Mouse (Mus musculus) liver, adult 2 months (tissue): ENCODE measurements around the gene Rab11fip4. TPM values are rescaled to one million over a fixed set of nuclear protein-coding genes. Genes with fewer than 3 reads are reported as not detected.

Experiments
- DNase-seq: peaks from one replicate; pipeline ENCODE4 v3.0.0-alpha.2; 2011; ENCODE audit warnings: low read depth, low spot score; ENCODE audit errors: extremely low read depth
- H3K27ac ChIP-seq: fragments of 200-500 bp; replicated peaks from 2 replicates; pipeline ENCODE4 v1.5.1; 2012; ENCODE audit warnings: low read depth, mild to moderate bottlenecking, control low read depth, inconsistent platforms, low read length; ENCODE audit not compliant: insufficient read depth
- H3K27me3 ChIP-seq: fragments of 200-500 bp; 2 replicates; pipeline ENCODE4 v1.6.1; 2012; ENCODE audit warnings: mild to moderate bottlenecking, moderate library complexity, low read length, inconsistent platforms; ENCODE audit not compliant: control insufficient read depth, insufficient read depth
- H3K36me3 ChIP-seq: fragments of 200-500 bp; 2 replicates; pipeline ENCODE4 v1.6.1; 2012; ENCODE audit warnings: low read length, inconsistent platforms; ENCODE audit not compliant: control insufficient read depth, insufficient read depth
- H3K4me1 ChIP-seq: fragments of 200-500 bp; 2 replicates; pipeline ENCODE4 v1.6.1; 2011; ENCODE audit warnings: low read length; ENCODE audit not compliant: control insufficient read depth, insufficient read depth
- H3K4me3 ChIP-seq: fragments of 200-500 bp; 2 replicates; pipeline ENCODE4 v1.5.1; 2011; ENCODE audit warnings: low read depth, mild to moderate bottlenecking, control low read depth, low read length, moderate library complexity; ENCODE audit not compliant: insufficient read depth
- H3K79me2 ChIP-seq: fragments of 200-500 bp; 2 replicates; pipeline ENCODE4 v1.6.1; 2012; ENCODE audit warnings: inconsistent platforms, mild to moderate bottlenecking, low read length, moderate library complexity; ENCODE audit not compliant: control insufficient read depth, insufficient read depth
- H3K9ac ChIP-seq: fragments of 200-500 bp; 2 replicates; pipeline ENCODE4 v1.6.1; 2012; ENCODE audit warnings: low read depth, mild to moderate bottlenecking, control low read depth, inconsistent platforms, low read length
- CTCF ChIP-seq: fragments of 200-500 bp; IDR thresholded peaks from 2 replicates; pipeline ENCODE4 v1.5.1; 2011; ENCODE audit warnings: low read depth, low read length, control low read depth
- POLR2A ChIP-seq: fragments of 200-500 bp; IDR thresholded peaks from 2 replicates; pipeline ENCODE4 v1.6.1; 2011; ENCODE audit warnings: low read length, control low read depth; ENCODE audit not compliant: insufficient read depth; ENCODE audit errors: extremely low read depth
- whole genome bisulfite sequencing: fragments of 180-500 bp; shearing (Covaris S2); methylation state at CpG from one replicate; pipeline ENCODE4 v1.1.7; 2018; 5-methylcytosine and 5-hydroxymethylcytosine counted together
- polyA plus RNA-seq: library from polyadenylated mRNA; depleted of rRNA; stranded (reverse); fragments of >200 nt; gene quantifications from 2 replicates; pipeline ENCODE4 v1.2.3, GENCODE M21; 2012; rRNA removed
- total RNA-seq: library from RNA; depleted of rRNA; stranded (reverse); fragments of >200 nt; gene quantifications from 2 replicates; pipeline ENCODE4 v1.2.3, GENCODE M21; 2014; rRNA removed

The Rab11fip4 gene
- 3.1 and 6.2 TPM in 2 replicates for total RNA-seq
- 7.7 and 8.1 TPM in 2 replicates for polyA plus RNA-seq

GRCm38 (mm10) chr11:79590664-79591590 is at the start of gene Rab11fip4:
TSS of gene Rab11fip4 (plus strand) at chr11:79591212.
- no peak for TF ChIP-seq CTCF
- no peak for TF ChIP-seq POLR2A
- peak within 1 kb of the TSS; percentile 39; the same call in 1 of the 2 replicates for H3K4me3 ChIP-seq
- no peak for DNase-seq
- no peaks in the 10 kb centered on the region for H3K4me1 ChIP-seq
- H3K9ac ChIP-seq: no peak within 1 kb of the TSS; the same call in 1 of the 2 replicates
- peaks cover 17% of the 10 kb centered on the region for H3K27me3 ChIP-seq
- WGBS: 6% methylated on average over 97 of the region's 98 CpGs
- H3K79me2 ChIP-seq: no peaks in the 10 kb centered on the region
- no peaks in the 10 kb centered on the region for H3K36me3 ChIP-seq
- H3K27ac ChIP-seq: no peak within 1 kb of the TSS

GRCm38 (mm10) chr11:79552622-79553021 is 38.4 kb upstream of the Rab11fip4 start:
- 31% methylated on average over 1 of the region's 1 CpGs for WGBS
- Histone ChIP-seq H3K27me3 (no peaks in the 10 kb centered on the region), H3K4me3 (no peak overlapping the region), H3K27ac (no peak overlapping the region), H3K79me2 (no peaks in the 10 kb centered on the region), H3K4me1 (no peaks in the 10 kb centered on the region), H3K36me3 (peaks cover 49% of the 10 kb centered on the region), H3K9ac (no peak overlapping the region)
- no peak for DNase-seq
- TF ChIP-seq CTCF: no peak
- TF ChIP-seq POLR2A: no peak

- TF ChIP-seq CTCF: no peak
- TF ChIP-seq POLR2A: no peak
- H3K4me3 ChIP-seq: no peak overlapping the region
- no peak overlapping the region for H3K9ac ChIP-seq
- no peaks in the 10 kb centered on the region for H3K79me2 ChIP-seq
- H3K27me3 ChIP-seq: no peaks in the 10 kb centered on the region
- peak; percentile 90 for DNase-seq
- WGBS: 31% methylated on average over 4 of the region's 4 CpGs
- peaks cover 7% of the 10 kb centered on the region; the same call in 1 of the 2 replicates for H3K4me1 ChIP-seq
- no peak overlapping the region for H3K27ac ChIP-seq
- peaks cover 20% of the 10 kb centered on the region for H3K36me3 ChIP-seq
Measured at GRCm38 (mm10) chr11:79560536-79560935, 30.5 kb upstream of the Rab11fip4 start.

GRCm38 (mm10) chr11:79563493-79563892 is 27.5 kb upstream of the Rab11fip4 start:
- H3K79me2 ChIP-seq: no peaks in the 10 kb centered on the region
- H3K9ac ChIP-seq: no peak overlapping the region
- no peaks in the 10 kb centered on the region for H3K27me3 ChIP-seq
- peaks cover 9% of the 10 kb centered on the region; the same call in 1 of the 2 replicates for H3K4me1 ChIP-seq
- peaks cover 20% of the 10 kb centered on the region for H3K36me3 ChIP-seq
- no peak overlapping the region for H3K27ac ChIP-seq
- TF ChIP-seq CTCF (no peak), POLR2A (no peak)
- 97% methylated on average over 7 of the region's 7 CpGs for WGBS
- DNase-seq: no peak
- H3K4me3 ChIP-seq: no peak overlapping the region

- H3K36me3 ChIP-seq: peaks cover 36% of the 10 kb centered on the region
- 89% methylated on average over 1 of the region's 1 CpGs for WGBS
Measured at GRCm38 (mm10) chr11:79566947-79567346, 24.1 kb upstream of the Rab11fip4 start.

More at GRCm38 (mm10) chr11:79566947-79567346, 24.1 kb upstream of the Rab11fip4 start:
- no peaks in the 10 kb centered on the region for H3K79me2 ChIP-seq
- H3K9ac ChIP-seq: no peak overlapping the region
- no peak for TF ChIP-seq CTCF
- TF ChIP-seq POLR2A: no peak
- H3K27me3 ChIP-seq: no peaks in the 10 kb centered on the region
- DNase-seq: no peak
- H3K4me3 ChIP-seq: no peak overlapping the region
- no peak overlapping the region for H3K27ac ChIP-seq
- H3K4me1 ChIP-seq: peaks cover 1% of the 10 kb centered on the region; the same call in 1 of the 2 replicates
